Mouse (Mus musculus): ENCODE measurements around the gene Gje1. TPM values are rescaled to one million over a fixed set of nuclear protein-coding genes. Genes with fewer than 3 reads are reported as not detected.

Gene Gje1
- polyA plus RNA-seq, 1 experiment from 2014 or later: not detected

DNA sequence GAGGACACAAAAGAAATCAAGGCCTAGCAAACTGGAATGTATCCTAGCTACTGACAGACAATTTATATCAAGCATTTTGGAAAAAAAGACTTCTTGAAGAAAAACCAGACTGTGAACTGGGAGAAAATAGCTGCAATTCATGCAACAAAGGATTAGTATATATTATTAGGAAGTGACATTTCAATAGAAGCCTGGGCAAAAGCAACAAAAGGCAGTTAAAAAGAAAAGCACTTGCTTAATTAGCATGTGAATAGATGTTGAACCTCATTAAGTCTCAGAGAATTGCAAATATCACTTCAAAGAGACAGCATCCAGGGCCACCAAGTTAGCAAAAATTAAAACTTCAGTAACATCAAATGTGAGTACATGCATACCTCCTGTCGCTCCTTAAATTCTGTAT is 14.8 kb downstream of the Gje1 start:
- no peak; the same call in 1 of the 2 replicates for ATAC-seq (replicated peaks; ENCODE audit: low FRiP score)
- DNase-seq (ENCODE audit: low spot score): no peak
- no peak overlapping the region for H3K4me3 ChIP-seq (ENCODE audit: low read depth, low read length)
- peak overlapping the region; percentile 61; the same call in 1 of the 2 replicates for H3K4me2 ChIP-seq (ENCODE audit: low read depth, low read length, severe bottlenecking)
- peaks cover 8% of the 10 kb centered on the region; the same call in 1 of the 2 replicates for H3K4me1 ChIP-seq (replicated peaks; ENCODE audit: control insufficient read depth, insufficient read depth, low read length)
- WGBS: 61% methylated on average over 1 of the region's 1 CpGs
- no peaks in the 10 kb centered on the region for H3K36me3 ChIP-seq (ENCODE audit: control insufficient read depth, insufficient read depth, low read length)
- H3K9me3 ChIP-seq (ENCODE audit: control insufficient read depth, low read length): no peaks in the 10 kb centered on the region
- H3K27ac ChIP-seq (ENCODE audit: low read depth, low read length): peak overlapping the region; percentile 57; the same call in 1 of the 2 replicates
- H3K27me3 ChIP-seq (ENCODE audit: control insufficient read depth, insufficient read depth, low read length): no peaks in the 10 kb centered on the region
- H3K9ac ChIP-seq (ENCODE audit: low read length): no peak overlapping the region

DNA sequence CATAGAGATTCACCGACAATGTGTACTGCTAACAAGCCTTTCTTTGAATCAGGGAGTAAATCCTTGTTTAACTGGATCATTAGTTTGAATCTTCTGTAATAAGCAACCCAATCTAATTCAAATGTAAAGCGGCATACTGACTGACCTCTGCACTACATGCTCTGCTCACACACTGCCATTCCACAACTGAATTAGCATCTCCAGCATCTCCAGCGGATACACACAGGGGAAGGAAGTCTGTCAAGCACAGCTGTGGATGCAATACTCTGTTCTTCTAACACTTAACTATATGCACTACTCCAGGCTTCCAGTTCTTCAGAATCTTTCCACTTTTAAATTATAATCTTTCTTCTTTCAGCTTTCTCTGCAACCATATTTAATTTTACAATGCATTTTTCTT is 27.7 kb downstream of the Gje1 start:
- Histone ChIP-seq H3K27ac (ENCODE audit: low read depth, low read length) (no peak overlapping the region), H3K4me3 (ENCODE audit: low read depth, low read length) (no peak overlapping the region), H3K9ac (ENCODE audit: low read length) (no peak overlapping the region), H3K36me3 (ENCODE audit: control insufficient read depth, insufficient read depth, low read length) (no peaks in the 10 kb centered on the region), H3K9me3 (ENCODE audit: control insufficient read depth, low read length) (no peaks in the 10 kb centered on the region), H3K27me3 (ENCODE audit: control insufficient read depth, insufficient read depth, low read length) (no peaks in the 10 kb centered on the region), H3K4me2 (ENCODE audit: low read depth, low read length, severe bottlenecking) (no peak overlapping the region), H3K4me1 (replicated peaks; ENCODE audit: control insufficient read depth, insufficient read depth, low read length) (no peaks in the 10 kb centered on the region)
- ATAC-seq (replicated peaks; ENCODE audit: low FRiP score) (no peak), DNase-seq (ENCODE audit: low spot score) (no peak)
- 64% methylated on average over 3 of the region's 3 CpGs for WGBS

DNA sequence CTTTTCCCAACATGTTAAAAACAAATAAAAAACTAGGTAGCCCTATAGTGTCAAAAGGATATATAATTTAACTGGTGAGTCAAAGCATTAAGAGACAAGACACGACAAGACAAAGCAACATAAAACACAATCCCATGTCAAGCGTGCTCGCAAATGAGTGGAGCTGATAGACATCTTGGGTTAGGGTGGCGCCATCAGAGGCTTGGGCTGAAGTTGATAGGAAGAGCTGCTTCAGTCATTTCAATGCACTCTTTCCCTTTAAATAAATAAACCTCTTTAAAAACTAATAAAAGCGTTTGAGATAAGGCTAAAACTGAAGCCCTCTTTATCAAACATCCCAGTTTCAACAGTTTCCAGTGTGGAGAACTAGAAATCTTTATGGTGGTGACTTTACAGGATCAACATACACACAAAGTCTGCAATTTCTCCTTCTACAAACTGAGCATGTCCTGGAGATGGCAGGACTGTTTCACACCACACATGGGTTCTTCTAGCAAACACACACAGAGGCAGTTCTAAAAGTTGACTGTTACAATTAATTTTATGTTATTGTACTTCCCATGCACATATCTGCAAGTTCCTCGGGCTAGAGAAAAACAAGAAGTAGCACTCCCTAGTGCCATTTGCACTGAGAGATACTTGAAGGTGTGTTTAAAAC is 29.1 kb downstream of the Gje1 start:
- Histone ChIP-seq H3K4me3 (ENCODE audit: low read depth, low read length) (no peak overlapping the region), H3K4me1 (replicated peaks; ENCODE audit: control insufficient read depth, insufficient read depth, low read length) (no peaks in the 10 kb centered on the region), H3K4me2 (ENCODE audit: low read depth, low read length, severe bottlenecking) (no peak overlapping the region), H3K9ac (ENCODE audit: low read length) (no peak overlapping the region), H3K27ac (ENCODE audit: low read depth, low read length) (no peak overlapping the region), H3K36me3 (ENCODE audit: control insufficient read depth, insufficient read depth, low read length) (no peaks in the 10 kb centered on the region), H3K27me3 (ENCODE audit: control insufficient read depth, insufficient read depth, low read length) (no peaks in the 10 kb centered on the region), H3K9me3 (ENCODE audit: control insufficient read depth, low read length) (no peaks in the 10 kb centered on the region)
- WGBS: 92% methylated on average over 6 of the region's 6 CpGs
- ATAC-seq (replicated peaks; ENCODE audit: low FRiP score) (no peak), DNase-seq (ENCODE audit: low spot score) (no peak)

DNA sequence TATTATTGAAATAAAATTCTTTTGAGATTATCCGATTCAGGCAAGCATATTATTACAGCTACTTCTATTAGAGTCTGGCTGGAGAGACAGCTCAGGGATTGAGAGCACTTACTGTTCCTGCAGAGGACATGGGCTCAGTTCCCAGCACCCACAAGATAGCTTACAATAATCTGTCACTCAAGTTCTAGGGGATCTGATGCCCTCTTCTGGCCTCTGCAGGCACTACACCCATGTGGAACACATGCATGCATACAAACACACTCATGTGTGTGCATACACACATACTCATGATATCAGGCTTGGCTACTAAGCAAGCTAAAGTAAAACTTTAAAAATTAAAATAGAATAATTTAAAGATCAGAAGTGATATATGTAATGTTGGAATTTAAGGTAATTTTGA is 32.4 kb downstream of the Gje1 start:
- Histone ChIP-seq H3K36me3 (ENCODE audit: control insufficient read depth, insufficient read depth, low read length) (no peaks in the 10 kb centered on the region), H3K9ac (ENCODE audit: low read length) (no peak overlapping the region), H3K4me3 (ENCODE audit: low read depth, low read length) (no peak overlapping the region), H3K4me1 (replicated peaks; ENCODE audit: control insufficient read depth, insufficient read depth, low read length) (no peaks in the 10 kb centered on the region), H3K27ac (ENCODE audit: low read depth, low read length) (no peak overlapping the region), H3K4me2 (ENCODE audit: low read depth, low read length, severe bottlenecking) (no peak overlapping the region), H3K9me3 (ENCODE audit: control insufficient read depth, low read length) (no peaks in the 10 kb centered on the region), H3K27me3 (ENCODE audit: control insufficient read depth, insufficient read depth, low read length) (no peaks in the 10 kb centered on the region)
- WGBS: 95% methylated on average over 1 of the region's 1 CpGs
- ATAC-seq (replicated peaks; ENCODE audit: low FRiP score) (no peak), DNase-seq (ENCODE audit: low spot score) (no peak)

DNA sequence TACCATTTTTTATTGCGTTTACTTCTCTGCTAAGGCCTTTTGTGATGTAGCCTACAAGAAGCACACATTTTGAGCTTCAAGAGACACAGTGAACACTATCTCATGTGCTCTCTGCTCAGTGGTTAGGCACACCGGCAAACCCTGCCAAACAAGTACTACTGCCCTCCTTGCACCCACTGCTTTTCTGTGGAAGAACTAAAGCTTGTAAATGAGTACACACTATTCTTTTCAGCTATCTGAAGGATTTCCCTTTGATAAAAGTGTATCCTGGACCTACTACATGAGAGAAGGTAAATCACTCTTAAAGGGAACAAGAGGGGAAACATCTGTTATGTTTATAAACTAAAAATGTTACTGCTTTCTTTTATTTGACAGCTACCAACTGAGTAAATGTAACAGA is 51.9 kb downstream of the Gje1 start:
- H3K27me3 ChIP-seq (ENCODE audit: control insufficient read depth, insufficient read depth, low read length): no peaks in the 10 kb centered on the region
- H3K27ac ChIP-seq (ENCODE audit: low read depth, low read length): no peak overlapping the region
- no peak overlapping the region for H3K9ac ChIP-seq (ENCODE audit: low read length)
- DNase-seq (ENCODE audit: low spot score) (no peak), ATAC-seq (replicated peaks; ENCODE audit: low FRiP score) (no peak)
- 92% methylated on average over 2 of the region's 2 CpGs for WGBS
- no peaks in the 10 kb centered on the region; the same call in 1 of the 2 replicates for H3K36me3 ChIP-seq (ENCODE audit: control insufficient read depth, insufficient read depth, low read length)
- H3K4me1 ChIP-seq (replicated peaks; ENCODE audit: control insufficient read depth, insufficient read depth, low read length): no peaks in the 10 kb centered on the region
- H3K9me3 ChIP-seq (ENCODE audit: control insufficient read depth, low read length): no peaks in the 10 kb centered on the region
- H3K4me2 ChIP-seq (ENCODE audit: low read depth, low read length, severe bottlenecking): no peak overlapping the region
- no peak overlapping the region for H3K4me3 ChIP-seq (ENCODE audit: low read depth, low read length)

Other genes starting within 250 kb of the Gje1 start
- 0.87 and 1.7 TPM in 2 replicates for gene Adgrg6, start 172.6 kb downstream of the Gje1 start, polyA plus RNA-seq (2014; fragmentation: Nextera tagmentation; extraction: Ambion mirVana)
- 139 and 157 TPM in 2 replicates for gene Vta1, start 12.7 kb downstream of the Gje1 start, polyA plus RNA-seq (2014; fragmentation: Nextera tagmentation; extraction: Ambion mirVana)
- 0.87 TPM in 1 of 2 replicates, not detected in the other for gene Nmbr, start 12.6 kb downstream of the Gje1 start, polyA plus RNA-seq (2014; fragmentation: Nextera tagmentation; extraction: Ambion mirVana)

Measured in forebrain, embryonic 11.5 days (tissue).